Mouse (Mus musculus) testis, adult 2 months (tissue): ENCODE data around the gene Eif3l.

Experiments used
- CTCF ChIP-seq: fragments of 200-500 bp; IDR thresholded peaks from 2 replicates; pipeline ENCODE4 v1.5.1; 2012; ENCODE audit warnings: low read depth, mild to moderate bottlenecking, inconsistent platforms, low read length, moderate library complexity; ENCODE audit not compliant: control insufficient read depth, insufficient read depth, insufficient replicate concordance
- POLR2A ChIP-seq: fragments of 200-500 bp; IDR thresholded peaks from 2 replicates; pipeline ENCODE4 v1.6.1; 2012; ENCODE audit warnings: low read depth, mild to moderate bottlenecking, inconsistent platforms, low read length, moderate library complexity; ENCODE audit not compliant: control insufficient read depth

DNA sequence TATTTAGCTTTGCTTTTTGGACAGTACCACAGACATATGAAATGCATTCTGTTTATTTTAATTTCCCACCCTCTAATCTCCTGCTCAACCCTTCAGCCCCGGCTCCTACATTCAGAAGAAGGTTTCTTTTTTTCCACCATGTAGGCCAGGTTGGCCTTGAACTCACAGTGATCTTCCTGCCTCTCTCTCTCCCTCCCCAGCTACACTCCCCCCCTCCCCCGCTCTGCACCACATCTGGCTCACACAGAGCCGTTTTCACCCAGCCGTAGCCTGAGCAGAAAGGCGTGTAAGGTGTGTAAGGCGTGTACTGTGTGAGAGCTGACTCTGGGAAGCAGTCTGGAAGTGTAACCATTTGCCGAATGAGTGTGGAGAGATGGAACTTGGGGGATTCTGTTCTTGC is 54.3 kb downstream of the Eif3l start:
- TF ChIP-seq POLR2A (no peak), CTCF (no peak)
